Mouse (Mus musculus) ovary, adult 10 weeks (tissue): ENCODE results near the gene Tktl1. TPM values are rescaled to one million over a fixed set of nuclear protein-coding genes. Genes with fewer than 3 reads are reported as not detected.

Experiments
- polyA plus RNA-seq: library from polyadenylated mRNA; stranded (reverse); fragments of 350-450 nt; fragmentation: Illumina TruSeq; extraction: RNeasy Lipid Tissue Mini Kit (QIAGEN cat#74804); gene quantifications from one replicate; pipeline ENCODE4 v1.2.3, GENCODE M21; 2014

Gene Tktl1
- 0.17 TPM for polyA plus RNA-seq

DNA sequence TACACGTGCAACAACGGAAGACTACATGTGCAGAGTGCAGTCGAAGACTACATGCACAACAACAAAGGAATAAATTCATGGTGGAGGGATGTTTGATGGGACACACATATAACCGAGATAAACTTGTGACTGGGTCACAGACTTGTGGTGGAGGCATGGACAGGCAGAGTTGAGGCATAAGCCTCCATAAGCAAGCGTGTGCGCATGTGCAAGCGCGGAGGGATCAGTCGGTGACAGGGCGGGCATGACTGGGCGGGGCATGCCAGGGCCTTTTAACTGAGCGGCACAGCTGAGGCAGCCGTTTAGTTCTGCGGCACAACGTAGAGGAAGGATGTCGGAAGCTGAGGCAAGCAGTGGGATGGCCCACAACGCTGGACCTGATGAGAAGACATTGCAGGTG lies at the start of gene Tktl1:
Gene Tktl1 (plus strand): TSS at position 301 of the 400 bp plus-strand sequence.

DNA sequence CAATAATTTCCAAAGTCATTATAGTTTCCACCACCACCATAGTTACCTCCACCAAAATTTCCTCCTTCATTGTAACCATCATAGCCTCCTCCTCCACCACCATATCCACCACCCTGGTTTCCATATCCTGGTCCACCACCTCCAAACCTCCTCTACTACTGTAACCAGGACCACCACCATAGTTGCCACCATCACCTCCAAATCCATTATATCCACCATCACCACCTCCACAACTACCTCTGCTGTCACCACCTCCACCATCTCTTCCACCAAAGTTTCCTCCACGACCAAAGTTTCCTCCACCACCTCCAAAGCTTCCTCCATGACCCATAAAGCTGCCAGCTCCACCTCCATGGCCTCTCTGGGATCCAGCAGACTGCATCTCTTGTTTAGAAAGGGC lies 41.8 kb upstream of the Tktl1 start, which contains the start of gene Mecp2:
Gene Mecp2 (minus strand): TSS at position 101 of the 400 bp plus-strand sequence.

DNA sequence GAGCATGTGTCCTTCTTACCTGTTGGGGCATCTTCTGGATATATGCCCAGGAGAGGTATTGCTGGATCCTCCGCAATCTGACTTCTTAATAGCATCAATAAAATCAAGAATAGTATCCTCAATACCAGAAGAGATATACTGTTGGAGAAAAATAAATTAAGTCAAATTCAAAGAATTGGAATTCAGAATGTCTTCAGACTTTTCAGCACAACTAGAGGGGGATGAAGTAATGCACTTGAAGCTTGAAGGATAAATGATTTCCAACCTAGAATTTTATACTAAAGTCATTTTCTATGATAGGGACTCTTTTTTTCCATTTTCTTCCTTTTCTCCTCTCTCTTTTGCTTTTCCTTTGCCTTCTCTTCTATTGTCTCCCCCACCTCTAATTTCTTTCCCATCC lies 9.3 kb upstream of the Tktl1 start, which contains the start of gene Tex28:
Gene Tex28 (minus strand): TSS at position 101 of the 400 bp plus-strand sequence.

DNA sequence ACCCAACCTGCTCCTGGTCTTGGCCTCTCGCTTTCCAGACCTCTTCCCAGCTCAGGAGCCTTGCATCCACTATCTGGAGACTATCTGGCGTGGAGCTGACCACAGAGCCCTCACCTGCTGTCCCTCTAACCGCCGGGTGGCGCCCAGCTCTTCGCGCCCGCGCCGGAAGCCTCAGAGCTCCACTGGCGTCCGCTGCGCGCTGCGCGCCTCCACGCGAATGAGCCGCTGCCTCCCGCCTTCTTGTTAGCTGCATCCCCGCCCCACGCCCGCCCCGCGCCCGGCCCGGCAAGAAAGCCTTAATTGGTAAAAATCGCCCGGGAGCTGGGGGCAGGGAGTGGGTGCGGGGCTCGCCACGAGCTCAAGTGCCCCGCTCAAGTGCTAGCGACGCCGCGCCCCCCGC lies 72.6 kb downstream of the Tktl1 start, which contains the start of gene Flna:
Gene Flna (minus strand): TSS at position 206 of the 400 bp plus-strand sequence.

DNA sequence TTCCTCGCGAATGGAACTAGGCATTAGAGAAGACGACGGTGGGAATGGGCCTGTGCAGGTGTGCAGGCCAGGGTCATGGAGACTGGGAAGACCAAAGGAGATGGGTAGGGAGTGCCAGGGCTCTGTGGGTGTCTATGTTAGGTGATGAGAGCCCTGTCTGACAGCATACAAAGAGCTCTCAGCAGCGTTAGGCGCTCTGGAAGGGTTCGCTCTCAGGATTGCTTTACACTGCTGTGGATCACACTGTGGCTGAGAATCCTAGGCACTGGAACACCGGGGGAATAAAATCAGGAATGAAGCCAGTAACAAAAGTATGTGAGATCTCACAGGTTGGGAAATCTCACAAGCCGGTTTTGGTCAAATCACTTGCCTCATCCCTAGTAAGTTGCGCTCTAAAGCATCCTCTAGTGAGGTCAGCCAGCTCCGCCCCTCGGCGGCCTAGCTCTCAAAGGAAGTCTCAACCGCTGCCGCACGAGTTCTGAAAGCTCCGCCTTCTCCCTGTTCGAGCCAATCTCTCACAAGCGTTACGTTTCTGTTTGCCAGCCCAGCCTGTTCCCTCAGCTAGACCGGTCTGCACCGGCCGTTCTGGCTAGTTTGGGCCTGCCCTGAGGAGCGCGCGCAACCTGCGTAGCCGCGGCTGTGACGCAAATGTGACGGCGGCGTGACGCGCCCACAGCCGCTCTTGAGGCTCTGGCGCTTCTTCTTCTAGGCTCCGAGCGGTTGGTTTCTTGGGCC lies 77.3 kb downstream of the Tktl1 start, which contains the start of gene Emd:
Gene Emd (plus strand): TSS at position 535 of the 735 bp plus-strand sequence.

Other genes starting within 250 kb of the Tktl1 start
- 2.0 TPM for gene Renbp, start 246.4 kb upstream of the Tktl1 start, polyA plus RNA-seq
- 43.7 TPM for gene Hcfc1, start 210.9 kb upstream of the Tktl1 start, polyA plus RNA-seq
- 50.0 TPM for gene Irak1, start 153.3 kb upstream of the Tktl1 start, polyA plus RNA-seq
- not detected for gene Opn1mw, start 49.8 kb upstream of the Tktl1 start, polyA plus RNA-seq
- 39.6 TPM for gene Mecp2, start 41.9 kb upstream of the Tktl1 start, polyA plus RNA-seq
- not detected for gene Tex28, start 9.4 kb upstream of the Tktl1 start, polyA plus RNA-seq
- gene Flna, start 72.6 kb downstream of the Tktl1 start, polyA plus RNA-seq = 89.3 TPM
- gene Emd, start 77.4 kb downstream of the Tktl1 start, polyA plus RNA-seq = 140 TPM
- 1,805 TPM for gene Rpl10, start 93.6 kb downstream of the Tktl1 start, polyA plus RNA-seq
- 21.2 TPM for gene Taz, start 104.7 kb downstream of the Tktl1 start, polyA plus RNA-seq
- gene Dnase1l1, start 105.1 kb downstream of the Tktl1 start, polyA plus RNA-seq = 14.7 TPM
- 172 TPM for gene Atp6ap1, start 119.8 kb downstream of the Tktl1 start, polyA plus RNA-seq
- 102 TPM for gene Gdi1, start 127.7 kb downstream of the Tktl1 start, polyA plus RNA-seq
- gene Fam50a, start 135.8 kb downstream of the Tktl1 start, polyA plus RNA-seq = 17.0 TPM
- gene Plxna3, start 151.8 kb downstream of the Tktl1 start, polyA plus RNA-seq = 1.8 TPM
- gene Lage3, start 176.4 kb downstream of the Tktl1 start, polyA plus RNA-seq = 13.9 TPM
- gene Ubl4a, start 196.0 kb downstream of the Tktl1 start, polyA plus RNA-seq = 44.0 TPM
- gene Slc10a3, start 196.1 kb downstream of the Tktl1 start, polyA plus RNA-seq = 11.3 TPM
- gene Fam3a, start 216.0 kb downstream of the Tktl1 start, polyA plus RNA-seq = 9.9 TPM
- 40.7 TPM for gene Ikbkg, start 216.0 kb downstream of the Tktl1 start, polyA plus RNA-seq